Mouse (Mus musculus) urinary bladder, postnatal 14 days (tissue): ENCODE measurements around the gene Vkorc1.

ENCODE experiments used
- DNase-seq: peaks from one replicate; pipeline ENCODE4 v3.0.0; 2021; ENCODE audit warnings: low spot score

Vkorc1 gene

DNA sequence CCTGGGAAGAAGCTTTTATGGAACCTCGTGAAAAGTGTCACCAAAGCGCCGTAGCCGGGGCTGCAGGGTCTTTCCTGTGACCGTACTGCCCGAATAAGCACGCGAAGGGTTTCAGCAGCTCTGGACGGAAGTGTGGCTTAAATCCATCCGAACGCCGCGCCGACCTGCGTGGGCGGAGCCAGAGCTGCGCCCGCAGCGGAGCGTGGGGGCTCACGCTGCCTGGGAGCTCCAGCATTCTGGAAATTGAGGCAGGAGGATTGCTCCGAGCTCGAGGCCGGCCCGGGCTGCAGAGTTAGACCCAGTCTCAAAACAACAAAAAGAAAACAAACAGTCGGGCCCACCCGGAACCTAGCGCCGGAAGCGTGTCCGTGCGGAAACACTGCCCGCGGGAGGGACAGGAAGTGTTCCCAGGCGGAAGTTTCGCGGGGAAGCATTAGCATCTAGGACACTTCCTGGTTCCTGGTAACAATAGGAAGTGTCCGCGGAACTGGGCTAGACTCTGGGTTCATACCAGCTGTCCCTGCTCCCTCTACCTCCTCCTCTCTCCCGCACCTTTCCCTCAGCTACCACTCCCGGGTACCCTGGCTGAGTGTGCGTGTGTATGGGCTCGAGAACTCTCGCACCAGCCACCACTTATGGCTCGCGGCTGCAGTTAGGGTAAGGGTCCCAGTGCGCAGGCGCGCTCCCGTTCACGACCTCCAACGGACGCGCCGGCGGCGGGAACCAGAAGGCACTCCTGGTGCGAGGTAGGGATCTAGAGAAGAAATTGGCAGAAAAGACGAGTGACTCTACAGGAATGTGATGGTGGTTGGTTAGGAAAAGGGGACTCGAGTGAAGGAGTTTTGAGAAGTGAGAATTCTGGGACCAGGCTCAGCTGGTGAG, 18.7 kb downstream of the Vkorc1 start, which contains the start of gene Zfp668:
Gene Zfp668, minus strand, starts transcription at position 362 of the 882 bp plus-strand sequence.
- DNase-seq, result peak; percentile 91

- DNase-seq, result peak; percentile 72
Observed at GRCm38 (mm10) chr7:127876041-127876466, 19.4 kb downstream of the Vkorc1 start, which contains the start of gene Zfp646. TSS of gene Zfp646 (plus strand) at chr7:127876221.

- DNase-seq, result peak; percentile 91
Observed at GRCm38 (mm10) chr7:127875627-127876001, 19.8 kb downstream of the Vkorc1 start.

DNA sequence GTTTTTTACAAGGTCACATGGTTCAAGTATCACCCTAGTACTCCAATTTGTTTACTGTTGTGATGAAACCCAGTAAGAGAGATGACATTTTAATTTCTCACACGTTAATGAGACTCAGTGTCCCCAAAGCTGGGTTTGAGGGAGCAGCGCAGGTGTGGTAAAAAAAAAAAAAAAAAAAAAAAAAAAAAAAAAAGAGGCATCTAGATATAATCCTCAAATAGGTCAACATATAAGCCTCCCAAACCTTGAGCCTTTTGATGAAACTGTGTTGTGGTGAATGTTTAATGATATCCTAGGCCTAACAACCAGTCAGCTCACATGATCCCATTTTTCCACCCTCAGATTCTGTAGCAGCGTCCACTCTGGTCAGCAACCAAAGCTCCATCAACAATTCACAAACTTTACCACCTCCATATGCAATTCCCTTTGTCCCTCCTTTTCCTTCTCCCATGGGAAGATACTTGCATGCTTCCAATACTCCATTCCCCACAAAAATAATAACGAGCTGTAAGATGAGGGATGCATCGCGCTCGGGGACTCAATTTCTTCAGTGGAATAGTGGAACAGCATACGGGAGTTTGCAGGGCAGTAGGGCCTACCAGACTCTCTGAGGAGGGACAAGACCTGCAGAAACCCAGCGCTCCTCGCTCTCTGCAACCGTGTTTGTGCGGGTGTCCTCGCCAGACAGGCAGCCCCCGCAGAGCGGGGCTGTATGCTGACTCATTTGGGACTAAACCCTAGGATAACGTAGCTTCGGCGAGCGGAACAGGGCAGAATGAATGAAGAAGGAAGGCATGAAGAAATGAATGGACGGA, 20.4 kb downstream of the Vkorc1 start:
- no peak for DNase-seq

DNA sequence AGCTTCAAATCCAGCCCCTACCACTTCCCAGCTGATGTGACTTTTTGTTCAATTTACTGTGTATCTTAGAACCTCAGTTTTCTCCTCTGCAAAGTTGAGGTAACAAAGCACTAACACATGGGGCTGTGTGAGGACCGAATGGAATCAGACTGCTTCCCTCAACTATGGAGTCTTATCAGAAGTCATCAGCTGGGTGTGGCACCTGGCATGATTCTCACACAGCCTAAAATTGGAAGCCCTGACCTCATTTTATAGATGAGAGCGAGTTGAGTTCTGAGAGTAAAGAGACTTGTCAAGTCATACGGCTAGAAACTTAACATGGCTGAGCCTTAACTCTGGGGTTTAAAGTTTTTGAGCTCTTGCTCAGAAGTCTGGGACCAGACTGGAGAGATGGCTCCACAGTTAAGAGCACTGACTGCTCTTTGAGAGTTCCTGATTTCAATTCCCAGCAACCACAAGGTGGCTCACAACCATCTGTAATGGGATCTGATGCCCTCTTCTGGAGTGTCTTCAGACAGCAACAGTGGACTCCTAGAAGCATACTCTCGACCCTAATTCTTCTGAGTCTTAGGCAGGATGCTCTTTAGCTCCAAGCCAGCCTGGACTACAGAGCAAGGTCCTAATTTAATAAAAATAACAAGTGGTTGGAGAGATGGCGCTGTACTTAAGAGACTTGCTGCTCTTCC, 25.1 kb downstream of the Vkorc1 start:
- no peak for DNase-seq

GRCm38 (mm10) chr7:127869149-127869810, 26.1 kb downstream of the Vkorc1 start:
- DNase-seq, result no peak

DNA sequence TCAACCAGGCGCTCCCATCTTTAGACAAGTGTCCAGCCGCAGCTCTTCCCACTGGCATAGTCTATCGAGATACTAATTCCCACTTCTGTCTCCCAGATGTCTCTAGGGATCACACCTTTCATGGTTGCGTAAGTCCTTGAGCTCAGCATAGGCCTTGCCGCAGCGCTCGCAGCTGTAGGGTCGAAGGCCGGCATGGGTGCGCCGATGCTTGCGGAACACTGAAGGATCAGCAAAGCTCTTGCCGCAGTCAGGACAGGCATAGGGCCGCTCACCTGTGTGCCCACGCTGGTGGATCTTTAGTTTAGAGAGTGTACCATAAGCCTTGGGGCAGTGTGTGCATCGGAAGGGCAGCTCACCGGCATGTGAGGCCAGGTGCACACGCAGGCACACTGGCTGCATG, 27.8 kb downstream of the Vkorc1 start:
- no peak for DNase-seq

DNA sequence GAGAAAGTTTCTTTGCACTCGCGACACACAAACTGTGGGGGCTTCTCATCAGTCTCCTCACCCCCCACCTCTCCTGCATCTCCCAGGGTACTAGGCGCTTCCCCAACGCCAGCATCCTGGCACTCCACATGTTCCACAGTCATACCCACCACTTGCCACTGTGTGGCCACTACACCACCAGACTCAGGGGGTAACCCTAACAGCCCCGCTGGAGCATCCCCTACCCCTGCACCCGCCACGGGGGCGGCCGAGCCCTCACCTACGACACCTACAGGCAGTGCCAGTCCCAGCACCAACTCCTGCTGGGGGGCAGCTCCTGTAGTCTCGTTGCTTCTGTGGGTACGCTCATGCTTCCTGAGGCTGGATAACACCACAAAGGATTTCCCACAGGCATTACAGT, 29.0 kb downstream of the Vkorc1 start:
- DNase-seq, result no peak

GRCm38 (mm10) chr7:127858258-127858657, 37.2 kb downstream of the Vkorc1 start:
- DNase-seq, result no peak

GRCm38 (mm10) chr7:127850906-127851305, 44.5 kb downstream of the Vkorc1 start:
- no peak for DNase-seq

GRCm38 (mm10) chr7:127849973-127850875, 45.2 kb downstream of the Vkorc1 start:
- DNase-seq, result no peak
